Mouse (Mus musculus): Measurements from ENCODE around the gene Gss.

The Gss gene

DNA sequence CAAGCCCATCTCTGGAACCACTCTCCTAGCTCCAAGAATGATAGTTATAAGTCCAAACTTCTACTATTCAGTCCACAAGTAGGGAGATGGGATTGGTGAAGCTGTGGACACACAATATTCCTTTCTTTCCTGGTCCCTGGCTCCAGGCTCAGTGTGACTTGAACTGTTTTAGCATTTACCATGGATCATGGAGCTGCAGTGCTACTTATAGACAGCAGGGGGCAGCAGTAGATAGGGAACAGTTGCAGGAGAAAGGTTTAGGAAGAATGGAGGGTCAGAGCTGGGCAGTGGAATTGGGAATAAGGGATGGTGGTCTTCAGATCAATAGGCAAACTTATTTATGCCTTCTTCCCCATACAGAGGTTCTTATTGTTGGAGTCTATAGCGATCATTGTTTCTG is 76.7 kb downstream of the Gss start:
- no peak for ATAC-seq (ENCODE audit: low TSS enrichment)

DNA sequence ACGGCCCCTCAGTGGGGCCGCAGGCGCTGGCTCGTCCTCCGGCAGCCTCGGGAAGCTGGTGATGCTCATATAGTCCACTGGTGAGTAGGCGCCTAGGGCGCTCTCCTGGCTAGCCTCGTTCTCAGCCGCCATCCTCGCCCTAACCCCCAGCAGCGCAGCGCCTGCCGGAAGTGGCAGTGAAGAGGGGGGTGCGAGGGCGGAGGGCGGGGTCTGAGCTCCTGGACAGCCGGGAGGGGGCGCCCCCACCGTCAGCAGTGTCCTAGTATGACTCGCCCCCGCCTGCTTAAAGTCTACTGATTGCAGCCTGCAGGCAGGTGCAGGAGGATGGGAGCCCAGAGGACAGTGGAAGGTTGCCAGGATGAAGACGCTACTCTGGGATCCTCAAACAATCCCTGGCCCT is 77.9 kb downstream of the Gss start:
- ATAC-seq (ENCODE audit: low TSS enrichment) = peak; percentile 31

DNA sequence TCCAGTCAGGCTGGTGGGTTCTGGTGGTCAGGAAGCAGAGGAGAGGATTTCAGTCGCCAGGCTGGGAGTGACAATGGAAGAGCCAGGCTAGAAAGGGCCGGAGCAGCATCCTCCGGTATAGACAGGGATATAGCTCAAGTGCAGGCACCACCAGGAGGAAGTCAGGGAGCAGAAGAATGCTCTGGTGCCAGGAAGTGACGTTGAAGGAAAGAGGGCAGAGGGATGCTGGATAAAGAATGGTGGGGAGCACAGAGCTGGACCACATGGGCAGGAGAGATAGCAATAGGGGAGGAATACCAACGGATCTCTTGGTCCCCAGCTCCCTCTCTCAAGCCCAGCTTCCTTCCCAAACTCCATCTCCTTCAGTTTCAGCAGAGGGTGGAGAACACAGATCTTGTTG is 79.1 kb downstream of the Gss start:
- ATAC-seq (ENCODE audit: low TSS enrichment) = peak; percentile 30; the same call in 1 of the 2 replicates

Data from frontal cortex, adult (tissue).